Mouse (Mus musculus): ENCODE data around the gene Trpc4. TPM values are rescaled to one million over a fixed set of nuclear protein-coding genes. Genes with fewer than 3 reads are reported as not detected.

Trpc4 gene
- total and polyA plus RNA-seq, 3 experiments, result not detected

- H3K27me3 ChIP-seq (replicated peaks), result no peaks in the 10 kb centered on the region
- no peaks in the 10 kb centered on the region for H3K9me3 ChIP-seq (replicated peaks; ENCODE audit: low read length)
- in situ Hi-C loops (cut with MboI; ENCODE audit: low pct_ligation_motif_present, low pct_unique_long_range_greater_than_20kb, low sequenced_read_pairs), result no loop called here
- no peaks in the 10 kb centered on the region for H3K4me1 ChIP-seq (ENCODE audit: control insufficient read depth in 1 of 2, insufficient read depth in 2 of 2)
- TF ChIP-seq MAFK (IDR thresholded peaks at IDR 0.05; ENCODE audit: insufficient replicate concordance, low read length), result no peak
- no peak for TF ChIP-seq MAZ (IDR thresholded peaks at IDR 0.05; ENCODE audit: low read depth, low read length)
- no peak for TF ChIP-seq BHLHE40 (IDR thresholded peaks at IDR 0.05; ENCODE audit: low read depth, low read length)
- no peak overlapping the region for H3K27ac ChIP-seq (ENCODE audit: insufficient read depth, low read depth)
- DNase-seq (ENCODE audit: extremely low read depth), result no peak
- no peak overlapping the region for H3K9ac ChIP-seq (ENCODE audit: insufficient read depth, low read depth)
- no peak overlapping the region for H3K4me3 ChIP-seq (replicated peaks in 1 of 3; ENCODE audit: low read depth in 2 of 3, low read length in 2 of 3, poor library complexity in 1 of 3)
- no peak overlapping the region for H3K4me2 ChIP-seq (ENCODE audit: insufficient read depth, low read depth, poor library complexity, severe bottlenecking)
- dilution Hi-C loops (cut with MboI; ENCODE audit: extremely low pct_ligation_motif_present, extremely low pct_unique_long_range_greater_than_20kb, low sequenced_read_pairs), result no loop called here
- no peaks in the 10 kb centered on the region for H3K79me2 ChIP-seq (replicated peaks; ENCODE audit: control insufficient read depth, extremely low read depth, insufficient read depth, poor library complexity, severe bottlenecking)
- no peaks in the 10 kb centered on the region for H3K36me3 ChIP-seq (replicated peaks in 1 of 2; ENCODE audit: control insufficient read depth in 1 of 2, insufficient read depth in 1 of 2, low read length in 1 of 2)
Measured at GRCm38 (mm10) chr3:54190932-54191668, 35.3 kb downstream of the Trpc4 start.

- DNase-seq (ENCODE audit: extremely low read depth), result no peak
- Histone ChIP-seq H3K4me1 (ENCODE audit: control insufficient read depth in 1 of 2, insufficient read depth in 2 of 2) (no peaks in the 10 kb centered on the region), H3K36me3 (replicated peaks in 1 of 2; ENCODE audit: control insufficient read depth in 1 of 2, insufficient read depth in 1 of 2, low read length in 1 of 2) (no peaks in the 10 kb centered on the region), H3K79me2 (replicated peaks; ENCODE audit: control insufficient read depth, extremely low read depth, insufficient read depth, poor library complexity, severe bottlenecking) (no peaks in the 10 kb centered on the region), H3K4me3 (replicated peaks in 1 of 3; ENCODE audit: low read depth in 2 of 3, low read length in 2 of 3, poor library complexity in 1 of 3) (no peak overlapping the region), H3K4me2 (ENCODE audit: insufficient read depth, low read depth, poor library complexity, severe bottlenecking) (no peak overlapping the region), H3K9me3 (replicated peaks; ENCODE audit: low read length) (no peaks in the 10 kb centered on the region), H3K27ac (ENCODE audit: insufficient read depth, low read depth) (no peak overlapping the region), H3K9ac (ENCODE audit: insufficient read depth, low read depth) (no peak overlapping the region), H3K27me3 (replicated peaks) (no peaks in the 10 kb centered on the region)
- TF ChIP-seq JUND (conservative IDR thresholded peaks at IDR 0.05; ENCODE audit: low read depth, low read length), result no peak
- TF ChIP-seq ETS1 (conservative IDR thresholded peaks at IDR 0.05; ENCODE audit: low read depth, low read length), result no peak
- TF ChIP-seq ZC3H11A (IDR thresholded peaks at IDR 0.05; ENCODE audit: low read depth, low read length), result no peak
- TF ChIP-seq MXI1 (IDR thresholded peaks at IDR 0.05; ENCODE audit: low read depth, low read length), result no peak
- TF ChIP-seq EP300 (IDR thresholded peaks at IDR 0.05; ENCODE audit: low read length), result no peak
- TF ChIP-seq ZKSCAN1 (IDR thresholded peaks at IDR 0.05; ENCODE audit: borderline replicate concordance, low read depth, low read length), result no peak
- no peak for TF ChIP-seq GABPA (IDR thresholded peaks at IDR 0.05; ENCODE audit: insufficient replicate concordance, low read depth, low read length)
- no peak for TF ChIP-seq RCOR1 (conservative IDR thresholded peaks at IDR 0.05; ENCODE audit: low read depth, low read length)
- TF ChIP-seq USF2 (conservative IDR thresholded peaks at IDR 0.05; ENCODE audit: low read depth, low read length), result no peak
- no peak for TF ChIP-seq KAT2A (IDR thresholded peaks at IDR 0.05; ENCODE audit: insufficient replicate concordance, low read length)
- TF ChIP-seq CTCF (conservative IDR thresholded peaks at IDR 0.05 in 1 of 2, IDR thresholded peaks at IDR 0.05 in 1 of 2; ENCODE audit: low read depth in 2 of 2, low read length in 2 of 2), result no peak
- in situ Hi-C loops (cut with MboI; ENCODE audit: low pct_ligation_motif_present, low pct_unique_long_range_greater_than_20kb, low sequenced_read_pairs), result no loop called here
- dilution Hi-C loops (cut with MboI; ENCODE audit: extremely low pct_ligation_motif_present, extremely low pct_unique_long_range_greater_than_20kb, low sequenced_read_pairs), result no loop called here
Measured at GRCm38 (mm10) chr3:54201231-54201630, 45.4 kb downstream of the Trpc4 start.
